Comparison of ENCODE assay signal across 7 mouse cellular contexts in the genomic region with DNA sequence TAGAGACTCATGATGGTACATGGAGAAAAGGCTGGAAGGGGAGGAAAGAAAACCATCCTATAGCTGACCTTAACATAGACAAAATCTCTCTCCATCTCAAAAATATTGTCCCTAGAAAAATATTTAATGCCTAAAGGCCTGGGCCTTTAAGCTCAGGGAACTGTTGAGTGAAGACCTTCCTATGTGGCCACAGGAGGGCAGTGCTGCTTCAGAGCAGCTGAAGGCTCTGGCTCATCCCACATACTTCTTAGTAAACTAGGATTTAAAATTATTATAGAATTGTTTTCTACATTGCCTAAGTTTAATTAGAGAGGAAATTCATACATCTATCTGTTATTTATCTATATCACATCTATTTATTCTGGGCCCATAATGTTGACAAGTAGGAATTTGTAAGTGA.
A peak's percentile ranks its signal among the peaks of the same experiment; 100 is the strongest.
DNase-seq lines count a peak whose midpoint lies in the region; ATAC-seq and TF ChIP-seq lines count a peak whose summit lies in the region.
"Not testable (repeated sequence)": the region's sequence is repeated elsewhere in the genome, so short reads cannot be mapped to it uniquely, and the experiment has no call there.

No protein-coding gene starts in this region.

- CTCF ChIA-PET in Patski (lab: Charles Lee) = not testable (repeated sequence)

- not testable (repeated sequence) for H3K9me3 ChIP-seq in E14TG2a.4 (ENCODE audit: low read length); intestine, postnatal 0 days (ENCODE audit: control insufficient read depth); midbrain, postnatal 0 days (ENCODE audit: low read length)

- ATAC-seq in Patski; intestine, postnatal 0 days; midbrain, postnatal 0 days (ENCODE audit: low FRiP score): not testable (repeated sequence)

- DNase-seq in Patski (ENCODE audit: low read depth, low spot score); left cerebral cortex, adult 2 months (ENCODE audit: extremely low spot score in 1 of 2, low spot score in 2 of 2): not testable (repeated sequence)
- peak; percentile 29 for DNase-seq in brain, adult 2 months (ENCODE audit: low read depth, low spot score)
- DNase-seq in midbrain, postnatal 0 days (ENCODE audit: low spot score) = peak; percentile 9
- peak; percentile 46 for DNase-seq in thymus, postnatal 0 days (ENCODE audit: low spot score)

- POLR2A ChIA-PET in Patski (lab: Charles Lee) = not testable (repeated sequence)

- not testable (repeated sequence) for H3K4me3 ChIP-seq in E14TG2a.4 (replicated peaks; ENCODE audit: low read length); intestine, postnatal 0 days (ENCODE audit: low read depth, low read length); left cerebral cortex, adult 2 months; midbrain, postnatal 0 days (ENCODE audit: low read depth, low read length)

- peaks cover 11% of the 10 kb centered on the region for H3K4me1 ChIP-seq in E14TG2a.4 (replicated peaks; ENCODE audit: low read depth, low read length)
- H3K4me1 ChIP-seq in intestine, postnatal 0 days (replicated peaks; ENCODE audit: control insufficient read depth, insufficient read depth, low read length); midbrain, postnatal 0 days (ENCODE audit: insufficient read depth, low read length): not testable (repeated sequence)

- intact Hi-C loops in left cerebral cortex, adult 2 months (cut with DNase I) = not testable (repeated sequence)

- not testable (repeated sequence) for H3K4me2 ChIP-seq in intestine, postnatal 0 days (replicated peaks; ENCODE audit: low read depth); midbrain, postnatal 0 days (ENCODE audit: low read depth, low read length, poor library complexity, severe bottlenecking)

- H3K36me3 ChIP-seq in E14TG2a.4 (ENCODE audit: insufficient read depth, low read length); intestine, postnatal 0 days (ENCODE audit: control insufficient read depth, insufficient read depth); midbrain, postnatal 0 days (ENCODE audit: insufficient read depth, low read length): not testable (repeated sequence)

- H3K27me3 ChIP-seq in E14TG2a.4 (ENCODE audit: insufficient read depth, low read length); Patski; intestine, postnatal 0 days (replicated peaks; ENCODE audit: control insufficient read depth, insufficient read depth, low read length); midbrain, postnatal 0 days (ENCODE audit: insufficient read depth, low read length): not testable (repeated sequence)

- in situ Hi-C loops in Patski (cut with MboI; ENCODE audit: low pct_unique_long_range_greater_than_20kb) = not testable (repeated sequence)

- not testable (repeated sequence) for H3K27ac ChIP-seq in intestine, postnatal 0 days (ENCODE audit: low read depth, low read length); left cerebral cortex, adult 2 months; midbrain, postnatal 0 days (ENCODE audit: low read depth, low read length)

- TF ChIP-seq CTCF in E14TG2a.4 (conservative IDR thresholded peaks at IDR 0.05; ENCODE audit: low read length) = peak; percentile 31
- TF ChIP-seq CTCF in Patski (IDR thresholded peaks at IDR 0.05) = peak; percentile 12
- peak; percentile 42 for TF ChIP-seq CTCF in intestine, postnatal 0 days (IDR thresholded peaks at IDR 0.05; ENCODE audit: low read depth)
- peak; percentile 28 for TF ChIP-seq CTCF in left cerebral cortex, adult 2 months (IDR thresholded peaks at IDR 0.05)
- TF ChIP-seq CTCF in midbrain, postnatal 0 days (IDR thresholded peaks at IDR 0.05) = peak; percentile 30; the same call in 1 of the 2 replicates

- not testable (repeated sequence) for H3K9ac ChIP-seq in intestine, postnatal 0 days (ENCODE audit: low read depth, low read length); midbrain, postnatal 0 days (replicated peaks; ENCODE audit: low read length, poor library complexity, severe bottlenecking)
